Mouse (Mus musculus): ENCODE results near the gene Herpud1. TPM values are rescaled to one million over a fixed set of nuclear protein-coding genes. Genes with fewer than 3 reads are reported as not detected.
"Not testable (repeated sequence)": the region's sequence is repeated elsewhere in the genome, so short reads cannot be mapped to it uniquely, and the experiment has no call there.

Gene Herpud1
- total RNA-seq, 2 experiments from 2014 or later, result 52.1 to 70.5 TPM

DNA sequence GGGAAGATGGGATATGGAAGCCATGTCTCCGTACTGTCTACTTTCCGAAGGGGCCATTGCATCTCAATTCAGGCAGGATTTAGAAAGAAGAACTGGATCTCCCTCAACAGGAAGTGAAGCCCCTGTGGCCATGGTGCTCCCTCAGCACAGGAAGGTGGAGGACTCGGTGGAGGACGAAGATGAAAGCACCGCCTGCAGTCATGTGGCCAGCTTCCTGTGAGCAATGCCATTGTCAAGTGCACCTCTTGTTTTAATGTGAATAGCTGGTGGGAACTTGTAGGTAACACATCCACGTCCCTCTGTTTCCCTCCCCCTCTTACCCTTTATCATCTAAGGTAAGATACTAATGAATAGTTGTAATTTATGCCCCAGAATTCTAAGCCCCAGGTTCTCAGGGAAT is 12.3 kb downstream of the Herpud1 start:
- ATAC-seq (replicated peaks; ENCODE audit: low FRiP score, poor library complexity, severe bottlenecking), result no peak

DNA sequence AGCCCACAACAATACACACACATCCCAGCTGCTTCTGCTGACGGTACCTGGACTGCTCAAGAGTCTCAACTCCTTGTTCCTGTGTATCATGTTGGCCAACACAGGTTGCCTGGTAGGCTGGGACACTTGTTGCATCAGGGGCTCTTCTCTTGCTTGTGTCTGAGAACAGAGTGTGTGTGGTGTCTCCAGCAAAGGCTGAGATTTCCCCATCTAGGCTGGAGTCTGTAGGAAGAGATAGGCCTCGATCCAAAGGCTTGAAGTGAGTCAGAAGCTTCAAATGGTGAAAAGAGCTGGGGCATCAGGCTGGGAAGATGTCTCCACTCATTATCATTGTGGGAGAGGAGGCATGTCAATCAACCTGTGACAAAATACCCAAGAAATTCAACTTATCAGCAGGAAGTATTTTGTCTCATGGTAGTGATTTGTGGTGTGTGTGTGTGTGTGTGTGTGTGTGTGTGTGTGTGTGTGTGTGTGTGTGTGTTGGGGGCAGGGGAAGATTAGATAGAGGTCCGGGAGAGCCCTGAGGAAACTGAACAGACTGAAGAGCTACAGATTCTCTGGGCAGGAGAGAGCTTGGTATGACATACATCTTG is 13.2 kb downstream of the Herpud1 start:
- ATAC-seq (replicated peaks; ENCODE audit: low FRiP score, poor library complexity, severe bottlenecking), result no peak

DNA sequence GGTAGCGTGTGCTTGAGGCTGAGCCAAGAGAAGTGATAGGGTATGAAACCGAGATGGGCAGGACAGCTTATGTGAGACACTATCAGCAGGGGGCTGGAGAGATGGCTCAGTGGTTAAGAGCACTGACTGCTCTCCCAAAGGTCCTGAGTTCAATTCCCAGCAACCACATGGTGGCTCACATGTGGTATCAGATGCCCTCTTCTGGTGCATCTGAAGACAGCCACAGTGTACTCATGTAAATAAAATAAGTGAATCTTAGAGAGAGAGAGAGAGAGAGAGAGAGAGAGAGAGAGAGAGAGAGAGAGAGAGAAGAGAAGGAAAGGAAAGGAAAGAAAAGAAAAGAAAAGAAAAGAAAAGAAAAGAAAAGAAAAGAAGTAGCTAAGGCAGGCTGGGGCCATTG is 13.7 kb downstream of the Herpud1 start:
- not testable (repeated sequence) for ATAC-seq (replicated peaks; ENCODE audit: low FRiP score, poor library complexity, severe bottlenecking)

DNA sequence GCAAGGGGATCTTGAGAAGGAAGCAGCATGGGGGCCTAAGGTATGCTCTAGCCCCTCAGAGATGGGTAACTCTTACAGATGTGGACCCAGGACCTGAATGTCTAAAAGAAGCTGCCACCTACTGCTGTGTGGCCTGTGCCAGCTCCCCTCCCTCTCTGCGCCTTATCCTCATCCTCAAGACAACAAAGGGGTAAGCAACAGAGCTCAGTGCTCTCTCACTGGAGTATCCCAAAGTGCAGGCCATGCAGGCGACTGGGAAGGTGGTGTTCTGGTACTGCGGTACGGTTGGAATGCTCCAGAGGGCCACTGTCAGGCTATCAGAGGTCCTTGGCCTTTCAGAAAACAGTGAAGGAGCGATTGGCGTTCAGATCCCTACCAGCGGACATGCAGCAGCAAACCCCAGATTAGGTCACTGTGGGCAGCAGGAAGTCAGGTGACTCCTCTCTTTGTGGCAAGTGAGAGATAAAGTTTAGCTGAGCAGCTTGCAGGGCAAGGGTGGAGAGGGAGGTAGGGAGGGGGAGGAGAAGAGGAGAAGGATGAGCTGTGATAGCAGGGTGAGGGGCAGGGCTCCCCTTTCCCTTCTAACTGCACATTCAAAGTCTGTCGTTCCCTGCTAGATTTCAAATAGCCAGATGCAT is 22.3 kb downstream of the Herpud1 start:
- 0 out of 2 replicates have a peak, but pooled peaks have one; percentile 14 for ATAC-seq (replicated peaks; ENCODE audit: low FRiP score, poor library complexity, severe bottlenecking)

DNA sequence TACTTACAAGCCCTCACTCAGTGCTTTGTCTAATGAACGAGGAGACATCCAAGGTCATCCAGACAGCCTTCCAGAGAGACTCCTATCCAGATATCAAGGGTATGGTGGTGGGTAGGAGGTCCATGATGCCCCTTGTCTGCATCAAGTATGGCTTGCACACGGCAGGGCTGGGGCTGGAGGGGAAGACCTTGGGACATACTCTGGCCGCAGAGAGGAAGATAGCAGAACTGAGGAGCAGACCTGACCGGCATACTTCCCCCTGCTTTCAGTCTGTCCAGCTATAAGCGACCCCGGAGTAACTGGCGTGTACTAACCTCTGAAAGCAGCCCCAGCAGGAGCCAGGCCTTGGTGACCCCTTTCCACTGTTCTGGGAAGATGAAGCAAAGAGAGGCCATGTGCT is 23.3 kb downstream of the Herpud1 start:
- no peak for ATAC-seq (replicated peaks; ENCODE audit: low FRiP score, poor library complexity, severe bottlenecking)

DNA sequence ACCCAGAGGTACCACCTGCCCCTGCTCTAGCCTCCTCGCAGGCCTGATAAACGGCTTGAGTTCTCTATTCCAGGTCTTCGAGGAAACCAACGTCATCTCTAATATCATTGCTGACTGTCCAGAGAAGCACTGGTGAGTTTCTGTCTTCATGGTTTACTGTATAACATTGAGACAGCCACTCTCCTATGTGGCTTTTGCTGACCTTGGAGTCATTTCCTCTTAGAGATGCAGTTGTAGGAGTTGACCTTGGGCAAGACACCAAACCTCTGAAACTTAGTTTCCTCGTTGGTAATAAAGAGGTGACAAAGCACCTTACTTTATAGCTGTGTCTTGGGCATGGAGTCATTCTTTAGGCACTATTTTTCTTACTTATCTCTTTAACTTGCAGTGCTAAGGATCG is 26.3 kb downstream of the Herpud1 start:
- no peak for ATAC-seq (replicated peaks; ENCODE audit: low FRiP score, poor library complexity, severe bottlenecking)

DNA sequence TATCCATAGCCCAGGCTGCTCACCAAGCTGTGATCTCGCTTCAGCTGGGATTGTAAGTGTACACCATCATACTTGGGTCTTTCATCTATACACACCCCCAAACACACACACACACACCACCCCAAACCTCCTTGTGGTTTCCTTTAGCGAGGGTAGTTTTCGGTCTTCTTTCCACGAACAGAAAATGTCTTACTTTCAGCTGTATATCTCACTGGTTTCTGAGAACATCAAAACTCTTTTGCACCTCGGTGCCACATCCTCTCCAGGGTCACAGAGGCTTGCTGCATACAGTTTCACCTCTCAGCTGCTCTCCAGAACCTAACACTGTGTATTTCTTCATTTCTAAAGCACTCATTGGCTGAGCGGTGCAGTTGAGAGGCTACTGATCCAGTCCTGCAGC is 27.3 kb downstream of the Herpud1 start:
- ATAC-seq (replicated peaks; ENCODE audit: low FRiP score, poor library complexity, severe bottlenecking), result no peak

DNA sequence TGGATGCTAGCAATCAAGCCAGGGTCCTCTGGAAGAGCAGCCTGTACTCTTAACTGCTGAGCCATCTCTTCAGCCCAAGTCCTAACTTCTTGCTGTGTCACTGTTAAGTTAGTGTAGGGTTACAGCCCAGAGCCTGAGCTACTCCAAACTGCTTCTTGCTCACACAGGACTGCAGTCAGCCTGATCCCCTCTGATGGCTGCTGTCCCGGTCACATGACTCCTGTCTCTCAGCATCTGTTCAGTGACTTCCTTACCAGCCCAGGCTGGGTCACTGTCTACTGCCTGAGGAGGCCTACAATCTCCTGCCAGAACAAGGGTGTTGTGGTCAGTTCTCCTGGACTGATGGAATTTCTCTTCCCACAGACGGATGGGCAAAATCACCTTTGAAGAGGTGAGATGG is 29.0 kb downstream of the Herpud1 start:
- no peak for ATAC-seq (replicated peaks; ENCODE audit: low FRiP score, poor library complexity, severe bottlenecking)

DNA sequence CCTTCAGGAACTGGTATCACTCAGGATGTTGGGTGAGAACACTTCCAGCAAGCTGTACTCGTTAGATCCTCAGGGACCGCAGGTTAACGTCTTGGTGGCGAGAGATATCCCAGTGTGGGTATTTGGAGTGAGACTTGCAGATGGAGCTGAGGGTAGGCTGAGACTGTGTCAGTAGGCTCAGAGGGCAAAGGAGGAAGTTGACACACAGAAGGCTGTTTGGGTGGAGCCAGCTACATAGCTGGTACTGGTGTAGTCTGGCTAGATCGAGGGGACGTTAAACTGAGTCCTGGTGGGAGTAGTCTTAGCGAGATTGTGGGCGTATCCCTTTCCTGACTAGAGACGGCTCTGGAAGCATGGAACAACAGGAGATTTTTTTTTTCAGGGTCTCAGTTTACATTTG is 31.8 kb downstream of the Herpud1 start:
- no peak for ATAC-seq (replicated peaks; ENCODE audit: low FRiP score, poor library complexity, severe bottlenecking)

DNA sequence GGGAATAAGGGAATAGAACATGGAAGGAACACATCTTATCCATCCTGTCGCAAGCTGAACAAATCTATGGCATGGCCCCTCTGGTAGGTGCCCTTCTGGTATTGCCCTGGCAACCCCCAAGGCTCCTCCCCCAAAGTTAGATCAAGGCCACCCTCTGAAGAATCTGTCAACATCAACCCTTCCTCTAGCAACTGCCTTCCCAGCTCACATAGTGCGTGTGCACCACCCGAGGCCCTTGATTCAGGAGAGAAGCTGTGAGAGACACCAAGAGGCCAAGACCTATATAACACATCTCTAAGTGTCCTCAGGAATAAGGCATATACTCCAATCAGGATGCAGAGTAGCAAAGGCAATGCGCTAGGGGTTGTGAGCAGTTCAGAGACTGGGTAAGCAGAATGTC is 36.0 kb downstream of the Herpud1 start:
- no peak for ATAC-seq (replicated peaks; ENCODE audit: low FRiP score, poor library complexity, severe bottlenecking)

DNA sequence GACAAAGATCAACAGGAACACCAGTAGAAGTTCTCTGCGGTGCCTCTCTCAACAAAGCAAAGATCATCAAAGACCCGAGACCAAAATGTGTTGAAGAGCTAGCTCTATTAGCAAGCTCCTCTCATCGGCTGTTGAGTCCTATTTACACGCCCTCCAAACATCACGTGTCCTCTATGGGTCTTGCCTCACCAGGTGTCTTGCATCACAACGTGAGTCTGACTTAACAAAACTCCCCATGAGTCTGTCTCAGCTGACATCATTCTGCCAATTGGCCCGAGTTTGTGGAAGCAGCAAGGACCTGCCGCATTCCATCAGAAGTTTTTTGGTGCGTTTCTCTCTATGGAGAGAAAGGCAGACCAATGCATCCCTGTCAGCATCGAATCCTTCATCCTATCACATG is 41.7 kb downstream of the Herpud1 start:
- no peak for ATAC-seq (replicated peaks; ENCODE audit: low FRiP score, poor library complexity, severe bottlenecking)

DNA sequence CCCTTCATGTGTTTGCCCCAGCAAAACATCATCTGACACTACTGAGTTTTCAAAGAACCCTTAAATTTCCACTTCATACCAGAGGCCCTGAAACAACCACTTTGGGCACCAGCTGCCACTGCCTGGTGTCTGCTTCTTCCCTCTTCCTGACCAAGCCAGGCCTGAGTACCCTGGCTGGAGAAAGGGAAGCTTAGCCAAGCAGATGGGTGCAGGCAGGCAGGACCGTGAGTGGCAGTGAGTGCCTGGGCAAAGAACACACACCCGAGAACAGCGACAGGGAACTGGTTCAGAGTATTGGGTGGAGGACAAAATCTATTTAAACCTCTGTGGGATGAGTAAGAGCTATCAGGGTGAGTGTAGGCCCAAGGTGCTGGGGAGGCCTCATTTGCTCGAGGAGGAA is 42.2 kb downstream of the Herpud1 start:
- no peak for ATAC-seq (replicated peaks; ENCODE audit: low FRiP score, poor library complexity, severe bottlenecking)

DNA sequence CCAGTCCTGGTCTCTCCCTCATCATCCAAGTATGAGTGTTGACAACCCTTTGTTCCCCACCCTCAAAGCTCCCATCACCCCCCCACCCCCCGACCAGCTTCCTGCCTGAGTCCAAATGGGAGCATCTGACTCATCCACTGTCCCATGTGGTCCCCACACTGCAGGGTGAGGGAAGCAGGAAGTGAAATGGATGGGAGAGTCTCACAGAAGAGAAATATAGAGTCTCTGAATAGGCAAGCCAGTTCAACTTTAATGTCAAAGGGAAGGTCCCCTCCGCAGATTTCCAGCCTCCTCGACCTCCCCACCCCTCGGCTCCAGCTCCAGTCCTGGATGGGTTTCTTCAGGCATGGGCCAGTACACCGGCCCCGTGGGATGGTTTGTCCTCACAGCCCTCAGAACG is 43.1 kb downstream of the Herpud1 start:
- no peak for ATAC-seq (replicated peaks; ENCODE audit: low FRiP score, poor library complexity, severe bottlenecking)

DNA sequence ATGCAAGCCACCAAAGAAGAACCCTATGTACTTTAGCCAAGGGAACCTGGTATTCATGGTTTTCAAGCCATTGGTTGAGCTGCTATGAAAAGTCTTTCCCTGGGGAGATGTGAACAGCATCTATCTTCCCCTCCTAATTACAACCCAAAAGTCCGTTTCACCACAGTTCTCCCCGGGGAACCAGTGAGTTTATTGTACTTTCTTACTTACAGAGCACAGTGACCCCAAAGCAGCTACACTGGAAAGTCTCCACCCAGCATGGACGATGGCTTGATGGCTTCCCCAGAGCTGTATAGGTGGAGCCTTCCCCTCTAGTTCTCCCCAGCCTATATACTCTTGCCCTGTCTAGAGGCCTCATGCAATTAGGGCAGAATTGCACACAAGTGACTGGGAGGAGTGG is 46.0 kb downstream of the Herpud1 start:
- ATAC-seq (replicated peaks; ENCODE audit: low FRiP score, poor library complexity, severe bottlenecking), result no peak

DNA sequence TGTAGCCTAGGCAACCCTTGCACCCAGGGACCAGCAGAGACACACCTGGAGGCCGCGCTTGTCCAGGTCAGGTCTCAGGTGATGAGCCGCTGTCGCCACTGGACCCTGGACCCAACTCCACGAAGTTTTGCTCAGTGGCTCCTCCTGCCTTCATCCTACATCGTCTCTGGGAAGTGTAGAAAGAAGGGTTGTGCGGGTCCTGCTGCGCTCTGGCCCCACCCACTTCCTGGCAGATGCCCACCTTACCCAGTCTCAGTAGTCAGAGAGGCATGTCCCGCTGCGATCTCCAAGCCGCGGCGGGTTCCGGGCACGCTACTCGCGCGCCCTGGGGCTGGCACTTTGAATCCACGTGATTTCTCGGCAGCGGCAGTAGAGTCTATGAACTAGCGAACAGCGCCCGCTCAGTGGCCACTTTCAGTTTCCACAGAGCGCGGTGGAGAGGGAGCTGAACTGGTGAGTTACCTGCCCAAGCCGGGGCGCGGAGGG is 47.8 kb downstream of the Herpud1 start, which contains the start of gene Nlrc5:
Gene Nlrc5 (plus strand): TSS at position 376 of the 486 bp plus-strand sequence.
- peak; percentile 63 for ATAC-seq (replicated peaks; ENCODE audit: low FRiP score, poor library complexity, severe bottlenecking)

DNA sequence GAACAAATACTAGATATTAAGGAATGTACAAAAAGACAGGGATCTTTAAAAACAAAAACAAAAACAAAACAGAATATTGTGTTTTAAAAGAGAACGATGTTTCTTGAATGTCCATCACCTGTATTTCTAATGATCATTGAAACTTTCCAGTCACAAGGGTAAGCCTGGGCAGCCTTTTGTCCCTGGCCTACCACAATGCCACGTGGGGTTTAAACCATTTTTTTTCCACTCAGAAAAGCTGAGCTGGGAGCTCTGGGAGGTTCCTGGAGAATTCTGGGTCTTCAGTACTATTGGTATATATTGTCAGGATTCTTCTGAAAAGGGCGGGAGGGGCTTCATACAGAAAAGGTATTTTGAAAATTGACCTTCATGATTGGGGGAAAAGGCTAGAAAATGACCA is 48.7 kb downstream of the Herpud1 start:
- ATAC-seq (replicated peaks; ENCODE audit: low FRiP score, poor library complexity, severe bottlenecking), result no peak

DNA sequence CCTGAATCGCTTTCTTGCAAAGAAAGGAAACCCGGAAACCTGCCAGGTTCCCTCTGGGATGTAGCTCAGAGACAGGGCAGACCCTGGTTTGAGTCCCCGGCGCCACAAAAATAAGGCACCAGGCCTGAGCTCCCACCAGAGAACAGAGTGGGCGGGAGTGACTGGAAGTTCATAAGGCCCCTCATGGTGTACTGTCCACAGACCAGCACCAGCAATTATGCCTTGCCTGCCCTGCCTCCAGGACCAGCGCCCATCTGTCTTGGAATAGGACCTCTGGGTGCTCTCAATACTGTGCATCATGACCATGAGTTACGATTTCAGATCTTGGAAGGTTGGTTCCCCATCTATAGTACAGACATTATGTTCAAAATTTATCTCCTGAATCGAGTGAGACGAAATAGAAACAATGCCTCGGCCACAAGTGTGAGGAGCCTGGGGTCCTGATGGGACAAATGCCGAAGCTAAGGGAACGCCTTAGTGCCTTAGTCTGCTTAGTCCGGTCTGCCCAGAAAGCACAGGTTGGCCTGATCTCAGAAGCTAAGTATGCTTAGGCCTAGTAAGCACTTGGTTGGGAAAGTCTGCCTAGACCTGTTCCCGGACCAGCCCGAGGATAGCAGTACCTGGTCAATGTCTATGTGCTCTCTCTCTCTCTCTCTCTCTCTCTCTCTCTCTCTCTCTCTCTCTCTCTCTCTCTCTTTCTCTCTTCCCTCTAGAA is 49.3 kb downstream of the Herpud1 start:
- ATAC-seq (replicated peaks; ENCODE audit: low FRiP score, poor library complexity, severe bottlenecking), result no peak

DNA sequence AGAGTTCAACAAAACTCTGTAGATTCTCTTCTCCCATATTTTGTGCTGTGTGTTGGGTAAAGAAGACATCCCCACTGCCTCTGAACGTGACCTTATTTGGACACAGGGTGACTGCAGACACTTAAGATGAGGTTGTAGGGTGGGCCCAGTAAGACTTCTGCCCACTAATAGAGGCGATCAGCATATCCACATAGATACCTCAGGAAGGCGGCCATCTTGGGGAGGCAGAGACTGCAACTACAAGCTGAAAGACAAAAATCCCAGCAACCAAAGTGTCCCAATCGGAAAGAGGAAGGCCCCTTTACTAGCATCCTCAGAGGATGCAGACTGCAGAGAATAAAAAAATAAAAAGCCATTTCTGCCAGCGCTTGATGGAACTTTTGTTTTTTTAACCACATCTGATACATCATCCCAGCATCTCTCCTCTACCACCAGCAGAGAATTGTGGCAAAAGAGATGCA is 49.9 kb downstream of the Herpud1 start:
- ATAC-seq (replicated peaks; ENCODE audit: low FRiP score, poor library complexity, severe bottlenecking), result no peak

DNA sequence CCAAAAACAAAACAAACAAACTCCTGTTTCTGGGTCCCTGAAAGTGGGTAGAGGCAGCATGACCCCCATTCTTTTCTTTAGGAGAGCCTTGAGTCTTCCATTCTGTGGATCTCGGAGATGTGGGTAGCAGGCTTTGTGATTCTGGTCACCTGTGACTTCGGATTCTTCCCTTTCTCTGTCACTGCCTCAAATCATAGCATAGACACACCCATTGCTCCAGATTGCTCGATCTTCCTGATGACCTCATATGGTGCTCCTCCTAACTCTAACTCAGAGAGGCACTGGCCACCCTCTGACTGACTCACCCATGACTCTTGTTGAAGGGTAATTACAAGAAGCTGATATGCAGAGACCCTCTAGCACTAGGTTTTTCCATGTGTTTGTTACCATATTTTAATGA is 50.7 kb downstream of the Herpud1 start:
- ATAC-seq (replicated peaks; ENCODE audit: low FRiP score, poor library complexity, severe bottlenecking), result no peak

DNA sequence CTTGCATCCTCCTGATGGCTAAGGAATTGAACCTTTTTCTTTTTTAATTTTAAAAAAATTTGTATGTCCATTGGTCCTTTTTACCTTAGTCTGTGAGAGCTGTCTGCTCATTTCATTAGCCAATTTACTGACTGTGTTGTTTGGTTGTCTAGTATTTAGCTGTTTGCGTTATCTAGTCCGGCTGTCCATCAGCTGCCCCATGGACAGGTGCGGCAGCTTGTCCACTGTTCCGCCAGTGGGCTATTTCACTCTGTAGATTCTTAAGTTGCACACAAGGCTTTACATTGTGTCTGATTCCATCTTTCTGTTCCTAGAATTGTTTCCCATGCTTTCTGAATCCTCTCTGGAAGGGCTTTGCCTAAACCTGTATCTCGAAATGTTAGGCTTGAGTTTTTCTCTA is 52.4 kb downstream of the Herpud1 start:
- no peak for ATAC-seq (replicated peaks; ENCODE audit: low FRiP score, poor library complexity, severe bottlenecking)

DNA sequence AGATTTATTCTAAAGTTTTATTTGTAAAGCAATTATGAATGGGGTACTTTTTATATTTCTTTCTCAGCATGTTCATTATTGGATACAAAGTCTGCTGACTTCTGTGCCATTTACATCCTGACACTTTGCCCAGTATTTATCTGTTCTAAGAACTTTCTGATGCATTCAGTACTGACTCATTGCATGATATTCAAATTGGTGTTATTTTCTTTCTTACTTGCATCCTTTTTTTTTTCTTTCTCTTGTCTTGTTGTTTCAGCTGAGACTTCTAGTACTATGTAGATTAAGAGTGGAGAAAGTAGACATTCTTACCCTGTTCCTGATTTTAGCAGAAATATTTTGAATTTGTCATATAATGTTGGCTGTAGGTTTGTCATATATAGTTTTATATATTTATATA is 53.5 kb downstream of the Herpud1 start:
- no peak for ATAC-seq (replicated peaks; ENCODE audit: low FRiP score, poor library complexity, severe bottlenecking)
